ENCODE assay signal across 18 mouse cellular contexts in the genomic region with DNA sequence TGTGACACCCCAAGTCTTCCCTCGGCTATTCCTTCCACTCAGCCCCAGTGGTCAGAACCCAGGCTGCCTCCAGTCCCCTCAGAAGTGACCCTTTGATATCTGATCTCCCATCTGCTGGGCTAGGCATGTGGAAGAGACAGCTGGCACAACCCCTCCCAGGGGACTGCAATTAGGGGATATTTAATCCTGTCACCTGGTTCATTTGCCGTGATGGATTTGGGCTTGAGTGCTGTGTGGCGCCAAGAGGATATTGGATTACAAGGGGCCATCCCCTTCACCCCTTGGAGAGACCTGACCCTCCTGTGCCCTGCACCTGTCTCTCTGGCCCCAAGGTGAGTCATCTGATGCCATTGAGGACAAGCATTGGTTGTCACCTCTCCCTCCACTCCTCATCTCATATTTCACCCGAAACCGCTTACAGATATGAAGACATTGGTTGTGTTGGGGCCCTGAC. TPM values are rescaled to one million over a fixed set of nuclear protein-coding genes. Genes with fewer than 3 reads are reported as not detected.
DNase-seq lines count a peak whose midpoint lies in the region; ATAC-seq and TF ChIP-seq lines count a peak whose summit lies in the region.
"Had no signal": no experiment of that assay in that cellular context is flagged by ENCODE, and none has a peak within 500 bp of the region (broad histone marks: within the 10 kb centered on the region; RNA-seq: fewer than 3 reads in every experiment).

A gene (plus strand): TSS at position 404 of the 454 bp plus-strand sequence.

- no peaks in the 10 kb centered on the region for H3K9me3 ChIP-seq in hindbrain, embryonic 12.5 days (replicated peaks)
- no peaks in the 10 kb centered on the region for H3K9me3 ChIP-seq in hindbrain, embryonic 14.5 days (ENCODE audit: control insufficient read depth, low read length)
- no peaks in the 10 kb centered on the region for H3K9me3 ChIP-seq in embryonic facial prominence, embryonic 11.5 days (replicated peaks; ENCODE audit: control insufficient read depth, low read length)
- no peaks in the 10 kb centered on the region for H3K9me3 ChIP-seq in limb, embryonic 15.5 days
- H3K9me3 ChIP-seq: heart, embryonic 13.5 days; liver, embryonic 13.5 days had no signal

- WGBS in hindbrain, embryonic 12.5 days, result 31% methylated on average over 5 of the region's 5 CpGs
- 45% methylated on average over 5 of the region's 5 CpGs for WGBS in hindbrain, embryonic 14.5 days
- WGBS in embryonic facial prominence, embryonic 11.5 days, result 26% methylated on average over 5 of the region's 5 CpGs
- 19% methylated on average over 5 of the region's 5 CpGs for WGBS in limb, embryonic 15.5 days

- H3K9ac ChIP-seq in hindbrain, embryonic 12.5 days, result no peak within 1 kb of the TSS
- no peak within 1 kb of the TSS for H3K9ac ChIP-seq in hindbrain, embryonic 14.5 days
- H3K9ac ChIP-seq in embryonic facial prominence, embryonic 11.5 days (replicated peaks; ENCODE audit: low read length), result no peak within 1 kb of the TSS
- no peak within 1 kb of the TSS for H3K9ac ChIP-seq in limb, embryonic 15.5 days
- H3K9ac ChIP-seq: heart, embryonic 13.5 days; liver, embryonic 13.5 days had no signal

- TF ChIP-seq CTCF in brain, embryonic 14.5 days (IDR thresholded peaks at IDR 0.05; ENCODE audit: borderline replicate concordance, extremely low read depth, insufficient read depth, insufficient read length), result no peak
- TF ChIP-seq CTCF in gastrocnemius, adult 2 months (IDR thresholded peaks at IDR 0.05), result no peak

- TF ChIP-seq POLR2A in brain, embryonic 14.5 days (IDR thresholded peaks at IDR 0.05; ENCODE audit: borderline replicate concordance, extremely low read depth, insufficient read depth, insufficient read length, poor library complexity, severe bottlenecking), result no peak

- H3K27me3 ChIP-seq in hindbrain, embryonic 12.5 days, result no peaks in the 10 kb centered on the region
- H3K27me3 ChIP-seq in hindbrain, embryonic 14.5 days (ENCODE audit: control insufficient read depth, insufficient read depth, low read length), result no peaks in the 10 kb centered on the region
- no peaks in the 10 kb centered on the region for H3K27me3 ChIP-seq in embryonic facial prominence, embryonic 11.5 days (ENCODE audit: control insufficient read depth, insufficient read depth, low read length)
- no peaks in the 10 kb centered on the region for H3K27me3 ChIP-seq in limb, embryonic 15.5 days
- H3K27me3 ChIP-seq: liver, embryonic 13.5 days had no signal

- intact Hi-C loops in gastrocnemius, adult 2 months (cut with DNase I), result no loop called here

- no peaks in the 10 kb centered on the region for H3K36me3 ChIP-seq in hindbrain, embryonic 12.5 days
- H3K36me3 ChIP-seq in hindbrain, embryonic 14.5 days (replicated peaks; ENCODE audit: control insufficient read depth, insufficient read depth), result no peaks in the 10 kb centered on the region
- no peaks in the 10 kb centered on the region for H3K36me3 ChIP-seq in embryonic facial prominence, embryonic 11.5 days (replicated peaks; ENCODE audit: control insufficient read depth, insufficient read depth, low read depth, low read length)
- no peaks in the 10 kb centered on the region for H3K36me3 ChIP-seq in limb, embryonic 15.5 days
- H3K36me3 ChIP-seq: heart, embryonic 13.5 days; liver, embryonic 13.5 days had no signal

- peak within 1 kb of the TSS; percentile 30; the same call in 1 of the 2 replicates for H3K27ac ChIP-seq in hindbrain, embryonic 12.5 days
- no peak within 1 kb of the TSS for H3K27ac ChIP-seq in hindbrain, embryonic 14.5 days
- H3K27ac ChIP-seq in embryonic facial prominence, embryonic 11.5 days (replicated peaks; ENCODE audit: low read depth, low read length), result no peak within 1 kb of the TSS
- H3K27ac ChIP-seq in limb, embryonic 15.5 days, result no peak within 1 kb of the TSS
- H3K27ac ChIP-seq in gastrocnemius, adult 2 months, result no peak within 1 kb of the TSS
- H3K27ac ChIP-seq: heart, embryonic 13.5 days; liver, embryonic 13.5 days had no signal

- peak; percentile 29; the same call in 1 of the 2 replicates for ATAC-seq in hindbrain, embryonic 12.5 days (ENCODE audit: low FRiP score)
- ATAC-seq in hindbrain, embryonic 14.5 days (ENCODE audit: low FRiP score), result no peak
- peak; percentile 78; the same call in 1 of the 2 replicates for ATAC-seq in embryonic facial prominence, embryonic 11.5 days (replicated peaks; ENCODE audit: insufficient number of reproducible peaks, low FRiP score, low TSS enrichment, low read depth)
- ATAC-seq in limb, embryonic 15.5 days (ENCODE audit: insufficient number of reproducible peaks, low FRiP score, low TSS enrichment, low read depth), result peak; percentile 69; the same call in 1 of the 2 replicates

- H3K4me2 ChIP-seq in hindbrain, embryonic 12.5 days (replicated peaks), result no peak within 1 kb of the TSS
- H3K4me2 ChIP-seq in hindbrain, embryonic 14.5 days (replicated peaks), result no peak within 1 kb of the TSS
- no peak within 1 kb of the TSS; the same call in 1 of the 2 replicates for H3K4me2 ChIP-seq in embryonic facial prominence, embryonic 11.5 days (ENCODE audit: low read depth, low read length)
- H3K4me2 ChIP-seq in limb, embryonic 15.5 days, result no peak within 1 kb of the TSS
- H3K4me2 ChIP-seq: heart, embryonic 13.5 days; liver, embryonic 13.5 days had no signal

- peaks cover 6% of the 10 kb centered on the region; the same call in 1 of the 2 replicates for H3K4me1 ChIP-seq in hindbrain, embryonic 12.5 days
- no peaks in the 10 kb centered on the region for H3K4me1 ChIP-seq in hindbrain, embryonic 14.5 days (replicated peaks; ENCODE audit: control insufficient read depth, insufficient read depth, low read length)
- H3K4me1 ChIP-seq in embryonic facial prominence, embryonic 11.5 days (ENCODE audit: control insufficient read depth, insufficient read depth, low read length), result no peaks in the 10 kb centered on the region
- no peaks in the 10 kb centered on the region for H3K4me1 ChIP-seq in limb, embryonic 15.5 days
- H3K4me1 ChIP-seq: heart, embryonic 13.5 days; liver, embryonic 13.5 days had no signal

- no peak for DNase-seq in hindbrain, embryonic 14.5 days (ENCODE audit: low spot score)
- peak; percentile 32 for DNase-seq in brain, embryonic 14.5 days (ENCODE audit: low read depth)
- DNase-seq in embryonic facial prominence, embryonic 11.5 days (ENCODE audit: low spot score), result peak; percentile 52
- DNase-seq in gastrocnemius, adult 2 months, result no peak
- DNase-seq in right cerebral cortex, adult 18-20 months, result no peak
- DNase-seq in thymus, adult 18-20 months, result no peak
- DNase-seq: cerebellum, adult 9-11 months; kidney, postnatal 14 days; liver, embryonic 13.5 days; lung, postnatal 10 days; thymus, postnatal 14 days had no signal

- no peak within 1 kb of the TSS for H3K4me3 ChIP-seq in hindbrain, embryonic 12.5 days
- no peak within 1 kb of the TSS for H3K4me3 ChIP-seq in hindbrain, embryonic 14.5 days (replicated peaks; ENCODE audit: low read length)
- H3K4me3 ChIP-seq in embryonic facial prominence, embryonic 11.5 days (ENCODE audit: low read depth, low read length), result no peak within 1 kb of the TSS
- no peak within 1 kb of the TSS for H3K4me3 ChIP-seq in limb, embryonic 15.5 days
- H3K4me3 ChIP-seq in gastrocnemius, adult 2 months, result no peak within 1 kb of the TSS
- H3K4me3 ChIP-seq: heart, embryonic 13.5 days; liver, embryonic 13.5 days had no signal

RNA-seq across cellular contexts. Expression of the gene that starts here (rescaled TPM):
- polyA plus RNA-seq in hindbrain, embryonic 12.5 days (2016; fragmentation: Nextera tagmentation; extraction: Ambion mirVana), result not detected in 2 replicates
- not detected in 2 replicates for polyA plus RNA-seq in hindbrain, embryonic 14.5 days (2014; fragmentation: Nextera tagmentation; extraction: Ambion mirVana)
- not detected in 2 replicates for polyA plus RNA-seq in brain, embryonic 14.5 days (2012; rRNA removed)
- polyA plus RNA-seq in embryonic facial prominence, embryonic 11.5 days (2014; fragmentation: Nextera tagmentation; extraction: Ambion mirVana), result not detected in 2 replicates
- 0.40 TPM in 1 of 2 replicates, not detected in the other for polyA plus RNA-seq in limb, embryonic 15.5 days (2015; fragmentation: Nextera tagmentation; extraction: Ambion mirVana)
- not detected for total RNA-seq in gastrocnemius, adult 2 months (2021)
- total RNA-seq: MEL; monocyte, adult 5-6 weeks had no signal
- polyA plus RNA-seq: C2C12; heart, embryonic 13.5 days; liver, embryonic 13.5 days; stomach, embryonic 14.5 days had no signal

Comparison
In these comparisons a context has a peak if more than half of its experiments do, and no peak if none do; other contexts are left out.
1. Peak in ATAC-seq and H3K27ac ChIP-seq in hindbrain, embryonic 12.5 days; RNA of the gene not detected or under 1 TPM.
2. Peak in DNase-seq in brain, embryonic 14.5 days; RNA of the gene not detected or under 1 TPM.
3. Peak in DNase-seq and ATAC-seq in embryonic facial prominence, embryonic 11.5 days; RNA of the gene not detected or under 1 TPM.
4. Peak in ATAC-seq in limb, embryonic 15.5 days; RNA of the gene not detected or under 1 TPM.